Mouse (Mus musculus): ENCODE data around the gene Mpzl3. TPM values are rescaled to one million over a fixed set of nuclear protein-coding genes. Genes with fewer than 3 reads are reported as not detected.

The Mpzl3 gene
- polyA plus RNA-seq (2012; rRNA removed): 2.0 and 5.0 TPM in 2 replicates

GRCm38 (mm10) chr9:45055082-45055713 is at the start of gene Mpzl3:
Gene Mpzl3, plus strand, starts transcription at chr9:45055186.

DNA sequence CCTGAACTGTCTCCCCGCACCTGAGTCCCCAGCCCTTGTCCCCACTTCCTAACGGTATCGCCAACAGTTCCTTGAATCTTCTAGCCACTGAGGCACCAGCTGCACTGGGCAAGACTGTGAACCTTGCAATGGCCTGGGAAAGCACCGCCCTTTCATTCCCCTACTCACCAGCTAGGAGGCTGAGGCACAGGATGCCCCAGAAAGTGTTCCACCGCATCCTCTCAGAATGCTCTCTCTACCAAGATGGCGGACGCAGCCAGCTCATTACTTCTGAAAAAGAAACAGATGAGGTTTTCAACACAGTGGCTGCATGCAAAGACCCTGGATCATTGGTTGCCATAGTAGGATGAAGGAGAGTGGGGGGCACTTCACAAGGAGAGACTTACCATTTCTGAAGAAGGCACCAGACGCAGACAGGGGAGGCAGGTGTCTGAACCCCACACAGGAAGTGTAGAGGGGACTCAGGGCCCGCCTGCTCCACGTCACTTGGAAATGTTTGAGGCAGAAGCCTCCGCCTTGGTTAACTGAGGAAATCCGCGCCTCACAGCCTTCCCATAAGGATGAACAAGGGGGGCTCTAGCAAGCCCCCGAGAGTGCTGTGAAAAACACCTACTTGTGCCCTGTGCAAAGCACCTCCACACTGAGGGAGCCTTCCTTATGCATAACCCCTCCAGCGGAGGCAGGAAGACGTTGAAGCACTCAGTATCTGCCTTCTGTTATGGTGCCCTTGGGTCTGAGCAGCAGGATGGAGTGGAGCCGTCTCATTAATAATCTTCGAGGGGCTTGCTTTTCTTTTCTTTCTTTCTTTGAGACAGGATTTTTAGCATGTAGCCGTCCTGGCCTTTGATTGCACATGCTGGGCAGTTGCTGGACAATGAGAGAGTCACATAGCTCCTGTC is 45.6 kb upstream of the Mpzl3 start, which contains the start of gene Cd3e:
Cd3e (minus strand) TSS at position 448 of the 899 bp plus-strand sequence.

GRCm38 (mm10) chr9:45039499-45039898 is 15.5 kb upstream of the Mpzl3 start, which contains the start of gene Mpzl2:
Gene Mpzl2, plus strand, starts transcription at chr9:45039799.

DNA sequence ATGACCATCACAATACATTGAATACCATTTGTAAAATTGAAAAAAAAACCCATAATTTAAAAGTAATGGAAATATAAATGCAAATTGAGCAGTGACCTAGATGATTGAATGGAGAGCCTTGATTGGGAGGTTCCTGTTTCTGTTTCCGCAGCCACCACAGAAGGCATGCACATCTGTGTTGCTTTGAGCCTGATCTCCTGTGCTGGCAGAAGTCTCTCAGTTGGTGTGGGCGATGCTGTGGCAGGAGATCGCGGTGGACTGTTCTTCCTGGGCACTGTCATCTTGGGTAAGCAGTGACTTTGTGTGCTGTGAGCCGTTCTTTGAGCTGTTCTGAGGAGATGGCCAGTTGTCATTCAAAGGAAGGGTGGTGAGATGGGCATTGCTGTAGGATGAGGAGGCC is 24.0 kb downstream of the Mpzl3 start, which contains the start of gene Jaml:
Jaml (plus strand) TSS at position 173 of the 400 bp plus-strand sequence.

DNA sequence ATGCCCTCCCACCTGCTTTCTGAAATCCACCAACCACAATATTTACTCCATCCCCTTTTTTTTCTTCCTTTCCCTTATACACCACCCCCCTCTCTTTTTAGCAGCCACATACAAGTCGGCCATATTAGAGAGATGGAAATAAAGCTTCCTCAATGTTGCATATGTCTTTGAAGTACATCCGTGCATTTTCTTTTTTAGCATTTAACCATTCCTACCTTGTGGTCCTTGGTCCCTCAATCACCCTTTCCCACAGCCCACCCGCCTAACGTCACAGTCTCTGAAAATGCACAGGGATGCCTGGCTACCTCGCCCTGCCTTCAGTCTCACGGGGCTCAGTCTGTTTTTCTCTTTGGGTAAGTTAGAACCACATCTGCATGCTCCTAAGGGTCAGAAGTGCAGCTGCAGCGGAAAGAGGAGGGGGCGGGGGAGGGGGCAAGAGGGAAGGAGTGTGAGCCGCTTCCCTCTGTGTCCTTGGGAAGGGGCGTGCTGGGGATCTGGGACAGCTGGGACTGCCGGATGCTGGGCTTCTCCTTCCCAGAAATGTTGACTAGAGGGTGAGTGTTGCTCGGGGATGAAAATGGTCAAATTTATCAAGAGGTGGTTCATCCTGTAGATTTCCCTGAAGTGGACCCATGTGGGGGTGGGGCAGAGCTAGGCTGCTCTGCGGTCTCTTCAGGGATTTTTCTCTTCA is 62.9 kb downstream of the Mpzl3 start, which contains the start of gene Scn2b:
Scn2b (plus strand) TSS at position 42 of the 691 bp plus-strand sequence.

Other genes starting within 250 kb of the Mpzl3 start
- gene Kmt2a, start 173.9 kb upstream of the Mpzl3 start, polyA plus RNA-seq (2012; rRNA removed): 16.8 and 25.8 TPM in 2 replicates
- 73.7 and 74.6 TPM in 2 replicates for gene Atp5l, start 134.4 kb upstream of the Mpzl3 start, polyA plus RNA-seq (2012; rRNA removed)
- gene Ube4a, start 89.6 kb upstream of the Mpzl3 start, polyA plus RNA-seq (2012; rRNA removed): 5.5 and 8.3 TPM in 2 replicates
- 0.16 and 0.18 TPM in 2 replicates for gene Cd3g, start 74.8 kb upstream of the Mpzl3 start, polyA plus RNA-seq (2012; rRNA removed)
- 0.24 TPM in 2 replicates for gene Cd3d, start 73.4 kb upstream of the Mpzl3 start, polyA plus RNA-seq (2012; rRNA removed)
- gene Cd3e, start 45.6 kb upstream of the Mpzl3 start, polyA plus RNA-seq (2012; rRNA removed): 0.26 and 0.58 TPM in 2 replicates
- gene Mpzl2, start 15.4 kb upstream of the Mpzl3 start, polyA plus RNA-seq (2012; rRNA removed): 2.3 and 2.8 TPM in 2 replicates
- 0.25 and 0.35 TPM in 2 replicates for gene Jaml, start 24.0 kb downstream of the Mpzl3 start, polyA plus RNA-seq (2012; rRNA removed)
- 1.3 TPM in 2 replicates for gene Scn2b, start 62.6 kb downstream of the Mpzl3 start, polyA plus RNA-seq (2012; rRNA removed)
- gene Scn4b, start 83.2 kb downstream of the Mpzl3 start, polyA plus RNA-seq (2012; rRNA removed): 0.23 and 0.28 TPM in 2 replicates
- 0.07 and 0.15 TPM in 2 replicates for gene BC049352, start 126.8 kb downstream of the Mpzl3 start, polyA plus RNA-seq (2012; rRNA removed)
- 4.4 and 6.9 TPM in 2 replicates for gene Tmprss4, start 148.9 kb downstream of the Mpzl3 start, polyA plus RNA-seq (2012; rRNA removed)
- 5.2 and 5.9 TPM in 2 replicates for gene Il10ra, start 214.0 kb downstream of the Mpzl3 start, polyA plus RNA-seq (2012; rRNA removed)